Mouse (Mus musculus) MEL (cell line): Measurements from ENCODE around the gene Sidt2. TPM values are rescaled to one million over a fixed set of nuclear protein-coding genes. Genes with fewer than 3 reads are reported as not detected.

Source experiments
- DNase-seq: peaks from one replicate; pipeline ENCODE4 v3.0.0; 2011; ENCODE audit warnings: low read depth, low spot score
- H3K27ac ChIP-seq: 2 replicates; pipeline ENCODE4 v1.5.1; 2012; ENCODE audit warnings: low read depth, mild to moderate bottlenecking, control low read depth, low read length, moderate library complexity; ENCODE audit not compliant: control insufficient read depth
- H3K27me3 ChIP-seq, 2 experiments: fragments of 150-350 bp in 1 of 2; sonication (generic) in 1 of 2; 2 replicates each; pipeline ENCODE4 v1.6.1; 2012; ENCODE audit warnings: low read length in 2 of 2, mild to moderate bottlenecking in 2 of 2, improper control_type of control experiment in 1 of 2, moderate library complexity in 1 of 2; ENCODE audit not compliant: insufficient read depth in 2 of 2, control insufficient read depth in 1 of 2
- H3K36me3 ChIP-seq, 2 experiments: 2 replicates each; pipeline ENCODE4 v1.6.1; 2012 to 2014; ENCODE audit warnings: low read length in 2 of 2, improper control_type of control experiment in 1 of 2, inconsistent platforms in 1 of 2, mild to moderate bottlenecking in 1 of 2; ENCODE audit not compliant: insufficient read depth in 2 of 2, control insufficient read depth in 1 of 2
- H3K4me1 ChIP-seq, 2 experiments: fragments of 150-350 bp in 1 of 2; sonication (generic) in 1 of 2; 2 replicates each; pipeline ENCODE4 v1.6.1; 2012; ENCODE audit warnings: low read length in 2 of 2, improper control_type of control experiment in 1 of 2, mild to moderate bottlenecking in 1 of 2; ENCODE audit not compliant: insufficient read depth in 2 of 2, control insufficient read depth in 1 of 2
- H3K4me3 ChIP-seq, 2 experiments: fragments of 150-350 bp in 1 of 2; sonication (generic) in 1 of 2; 2 replicates each; pipeline ENCODE4 v1.5.1; 2012; ENCODE audit warnings: low read depth in 2 of 2, low read length in 2 of 2, mild to moderate bottlenecking in 2 of 2, moderate library complexity in 2 of 2, control low read depth in 1 of 2, improper control_type of control experiment in 1 of 2; ENCODE audit not compliant: control insufficient read depth in 1 of 2, insufficient read depth in 1 of 2
- H3K79me2 ChIP-seq: 2 replicates; pipeline ENCODE4 v1.6.1; 2012; ENCODE audit warnings: mild to moderate bottlenecking, low read length, moderate library complexity; ENCODE audit not compliant: control insufficient read depth, poor library complexity, insufficient read depth
- H3K9ac ChIP-seq: 2 replicates; pipeline ENCODE4 v1.6.1; 2012; ENCODE audit warnings: low read depth, mild to moderate bottlenecking, control low read depth, low read length, moderate library complexity; ENCODE audit not compliant: control insufficient read depth, poor library complexity, severe bottlenecking
- H3K9me3 ChIP-seq: fragments of 150-350 bp; sonication (generic); replicated peaks from 2 replicates; pipeline ENCODE4 v1.6.1; 2012; ENCODE audit warnings: mild to moderate bottlenecking, low read length, improper control_type of control experiment, moderate library complexity; ENCODE audit not compliant: insufficient read depth
- BHLHE40 ChIP-seq: IDR thresholded peaks from 2 replicates; pipeline ENCODE4 v1.6.1; 2012; ENCODE audit warnings: low read depth, mild to moderate bottlenecking, inconsistent platforms, low read length, improper control_type of control experiment, borderline replicate concordance
- CTCF ChIP-seq, 3 experiments: IDR thresholded peaks in 2 of 3; conservative IDR thresholded peaks in 1 of 3; 2 replicates each; pipeline ENCODE4 v1.5.1; 2011 to 2012; ENCODE audit warnings: low read length in 3 of 3, low read depth in 2 of 3, mild to moderate bottlenecking in 2 of 3, improper control_type of control experiment in 1 of 3, inconsistent platforms in 1 of 3, mixed read lengths in 1 of 3, moderate library complexity in 1 of 3; ENCODE audit not compliant: control insufficient read depth in 1 of 3, insufficient read depth in 1 of 3, poor library complexity in 1 of 3, severe bottlenecking in 1 of 3
- E2F4 ChIP-seq: IDR thresholded peaks from 2 replicates; pipeline ENCODE4 v1.6.1; 2011; ENCODE audit warnings: low read depth, low read length, improper control_type of control experiment, borderline replicate concordance
- ELF1 ChIP-seq: IDR thresholded peaks from 2 replicates; pipeline ENCODE4 v1.6.1; 2014; ENCODE audit warnings: low read depth, mild to moderate bottlenecking, inconsistent platforms, low read length, improper control_type of control experiment, moderate library complexity
- ETS1 ChIP-seq: IDR thresholded peaks from 2 replicates; pipeline ENCODE4 v1.6.1; 2012; ENCODE audit warnings: low read depth, mild to moderate bottlenecking, inconsistent platforms, low read length, improper control_type of control experiment, moderate library complexity
- KAT2A ChIP-seq: conservative IDR thresholded peaks from 2 replicates; pipeline ENCODE4 v1.6.1; 2012; ENCODE audit warnings: low read depth, low read length, improper control_type of control experiment, inconsistent platforms
- MAZ ChIP-seq: IDR thresholded peaks from 2 replicates; pipeline ENCODE4 v1.6.1; 2012; ENCODE audit warnings: low read depth, mild to moderate bottlenecking, inconsistent platforms, low read length, improper control_type of control experiment
- MEF2A ChIP-seq: IDR thresholded peaks from 2 replicates; pipeline ENCODE4 v1.6.1; 2014; ENCODE audit warnings: low read depth, mild to moderate bottlenecking, inconsistent platforms, low read length, improper control_type of control experiment; ENCODE audit not compliant: poor library complexity, insufficient replicate concordance, severe bottlenecking; ENCODE audit errors: extremely low read depth
- NRF1 ChIP-seq: IDR thresholded peaks from 2 replicates; pipeline ENCODE4 v1.6.1; 2014; ENCODE audit warnings: low read depth, mild to moderate bottlenecking, inconsistent platforms, low read length, improper control_type of control experiment, moderate library complexity; ENCODE audit not compliant: poor library complexity, insufficient read depth, severe bottlenecking
- SIN3A ChIP-seq: IDR thresholded peaks from 2 replicates; pipeline ENCODE4 v1.6.1; 2012; ENCODE audit warnings: low read length, improper control_type of control experiment, inconsistent platforms
- SMC3 ChIP-seq: IDR thresholded peaks from 2 replicates; pipeline ENCODE4 v1.6.1; 2011; ENCODE audit warnings: low read depth, low read length, improper control_type of control experiment
- TAL1 ChIP-seq: IDR thresholded peaks from 2 replicates; pipeline ENCODE4 v1.6.1; 2012; ENCODE audit warnings: mild to moderate bottlenecking, inconsistent platforms, low read length, moderate library complexity, mixed read lengths
- TBP ChIP-seq: IDR thresholded peaks from 2 replicates; pipeline ENCODE4 v1.8.0; 2011; ENCODE audit warnings: low read depth, low read length, improper control_type of control experiment
- polyA plus RNA-seq, 2 experiments: library from polyadenylated mRNA; stranded (reverse) in 1 of 2; unstranded in 1 of 2; fragments of >175 nt in 1 of 2; fragments of >200 nt in 1 of 2; gene quantifications; 2 replicates each; pipeline versions ENCODE4 v1.2.1 to v1.2.4; 2012; ENCODE audit warnings: low replicate concordance in 2 of 2, low read depth in 1 of 2; ENCODE audit not compliant: insufficient read length in 2 of 2, insufficient read depth in 1 of 2, missing spikeins in 1 of 2
- total RNA-seq: library from RNA; depleted of rRNA; stranded (reverse); fragments of 300-350 nt; gene quantifications from 2 replicates; pipeline ENCODE4 v1.2.3, GENCODE M21; 2012; rRNA removed

Sidt2 gene
- total and polyA plus RNA-seq, 3 experiments = 27.0 to 71.8 TPM; not detected in 1

DNA sequence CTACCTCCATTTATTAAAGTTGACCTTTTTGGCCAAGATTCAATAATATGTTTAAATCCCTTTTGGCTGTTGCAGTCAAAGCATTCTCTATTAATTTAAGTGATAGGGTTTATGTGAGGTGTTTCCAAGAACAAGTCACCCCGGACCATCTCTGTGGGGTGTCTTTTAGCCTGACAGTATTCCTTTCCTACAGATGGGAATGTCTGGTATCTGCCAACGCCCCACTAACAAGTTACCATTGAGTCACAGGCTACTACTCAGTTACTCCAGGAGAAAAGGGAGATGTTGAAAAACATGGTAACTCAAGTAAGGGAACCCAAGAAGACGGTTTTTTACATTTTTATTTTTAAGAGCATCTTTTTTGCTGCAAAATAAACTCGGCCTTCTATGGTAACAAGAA lies 49.9 kb downstream of the Sidt2 start:
- Histone ChIP-seq H3K79me2 (peaks cover 15% of the 10 kb centered on the region), H3K9ac (no peak overlapping the region), H3K9me3 (no peaks in the 10 kb centered on the region), H3K36me3 (peaks cover 0 to 5% of the 10 kb centered on the region in 2 experiments; a peak in 2 of 4 replicates), H3K4me1 (peaks cover 3 to 8% of the 10 kb centered on the region in 2 experiments), H3K4me3 (no peak overlapping the region; a peak in 1 of 4 replicates), H3K27me3 (no peaks in the 10 kb centered on the region), H3K27ac (no peak overlapping the region)
- DNase-seq = no peak
- TF ChIP-seq ELF1 (no peak), CTCF (IDR thresholded peaks at IDR 0.05 in 2 of 3, conservative IDR thresholded peaks at IDR 0.05 in 1 of 3; ENCODE audit: control insufficient read depth in 1 of 3, insufficient read depth in 1 of 3, low read depth in 2 of 3, low read length in 3 of 3, poor library complexity in 1 of 3, severe bottlenecking in 1 of 3) (no peak), BHLHE40 (no peak), ETS1 (no peak), E2F4 (no peak), MAZ (no peak), MEF2A (no peak), NRF1 (no peak), SMC3 (no peak), TAL1 (no peak), SIN3A (no peak), KAT2A (no peak)

DNA sequence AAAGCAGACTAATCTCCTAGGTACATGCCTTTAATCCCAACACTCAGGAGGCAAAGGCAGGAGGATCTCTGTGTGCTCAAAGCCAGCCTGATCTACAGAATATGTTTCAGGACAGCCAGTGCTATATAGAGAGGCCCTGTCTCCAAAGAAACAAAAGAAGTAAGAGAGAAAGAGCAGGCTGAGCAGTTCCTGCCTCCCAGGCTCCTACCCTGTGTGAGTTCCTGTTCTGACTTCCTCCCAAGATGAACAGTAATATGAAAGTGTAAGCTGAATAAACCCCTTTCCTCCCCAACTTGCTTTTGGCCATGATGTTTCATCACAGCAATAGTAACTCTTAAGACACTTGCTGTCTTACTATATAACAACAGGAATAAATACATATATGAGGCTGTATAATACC lies 61.4 kb downstream of the Sidt2 start:
- TF ChIP-seq TBP = no peak
- peak; percentile 16 for DNase-seq
- H3K4me3 ChIP-seq = no peak overlapping the region
- H3K79me2 ChIP-seq = no peaks in the 10 kb centered on the region
- no peaks in the 10 kb centered on the region for H3K9me3 ChIP-seq
- no peak overlapping the region; the same call in 1 of the 2 replicates for H3K27ac ChIP-seq
- H3K36me3 ChIP-seq = peaks cover 0 to 9% of the 10 kb centered on the region in 2 experiments; a peak in 2 of 4 replicates
- H3K4me1 ChIP-seq = no peaks in the 10 kb centered on the region
- no peaks in the 10 kb centered on the region for H3K27me3 ChIP-seq
- H3K9ac ChIP-seq = no peak overlapping the region

Other genes with a start within 250 kb of the Sidt2 start
- gene Cep164, start 126.6 kb downstream of the Sidt2 start, total RNA-seq = 7.8 and 7.9 TPM in 2 replicates
- 10 to 100 TPM in 1 of 2 experiments, not detected in 1; 14.2 TPM for gene Cep164, start 126.6 kb downstream of the Sidt2 start, polyA plus RNA-seq
- gene Bace1, start 116.7 kb downstream of the Sidt2 start, total RNA-seq = 0.27 and 0.33 TPM in 2 replicates
- 1 to 10 TPM in 1 of 2 experiments, not detected in 1; 4.0 TPM for gene Bace1, start 116.7 kb downstream of the Sidt2 start, polyA plus RNA-seq
- 11.5 and 12.7 TPM in 2 replicates for gene Pcsk7, start 48.8 kb downstream of the Sidt2 start, total RNA-seq
- gene Pcsk7, start 48.8 kb downstream of the Sidt2 start, polyA plus RNA-seq = 10 to 100 TPM in 1 of 2 experiments, not detected in 1; 14.3 TPM
- 7.9 and 8.1 TPM in 2 replicates for gene Rnf214, start 48.3 kb downstream of the Sidt2 start, total RNA-seq
- 10 to 100 TPM in 1 of 2 experiments, not detected in 1; 17.0 TPM for gene Rnf214, start 48.3 kb downstream of the Sidt2 start, polyA plus RNA-seq
- 0.20 and 0.42 TPM in 2 replicates for gene Tagln, start 19.2 kb downstream of the Sidt2 start, total RNA-seq
- gene Tagln, start 19.2 kb downstream of the Sidt2 start, polyA plus RNA-seq = 1 to 10 TPM in 1 of 2 experiments, not detected in 1; 1.1 TPM
- gene Pafah1b2, start 57.4 kb upstream of the Sidt2 start, total RNA-seq = 125 and 127 TPM in 2 replicates
- gene Pafah1b2, start 57.4 kb upstream of the Sidt2 start, polyA plus RNA-seq = 100 to 1,000 TPM; 131 to 178 TPM
- 63.3 and 78.7 TPM in 2 replicates for gene Sik3, start 57.6 kb upstream of the Sidt2 start, total RNA-seq
- gene Sik3, start 57.6 kb upstream of the Sidt2 start, polyA plus RNA-seq = 100 to 1,000 TPM in 1 of 2 experiments, not detected in 1; 111 TPM